Mouse (Mus musculus): ENCODE results near the gene Vangl2.

- TF ChIP-seq EP300 (IDR thresholded peaks at IDR 0.05; ENCODE audit: low read depth) (no peak), CTCF (IDR thresholded peaks at IDR 0.05; ENCODE audit: low read depth) (no peak)
Measured at GRCm38 (mm10) chr1:171966054-171966790, 62.0 kb downstream of the Vangl2 start.
